Mouse (Mus musculus) intestine, embryonic 16.5 days (tissue): Measurements from ENCODE around the gene Efcab3. TPM values are rescaled to one million over a fixed set of nuclear protein-coding genes. Genes with fewer than 3 reads are reported as not detected.

Source experiments
- ATAC-seq: fragments of 200-750 bp; cut with Nextera tagmentation; 2 replicates; pipeline ENCODE4 v1.8.0; 2017; ENCODE audit warnings: moderate TSS enrichment, moderate library complexity
- H3K27ac ChIP-seq: fragments of 300-500 bp; sonication (generic); 2 replicates; pipeline ENCODE4 v1.5.1; 2014; ENCODE audit warnings: mild to moderate bottlenecking, low read length
- H3K27me3 ChIP-seq: fragments of 300-500 bp; sonication (generic); replicated peaks from 2 replicates; pipeline ENCODE4 v1.6.1; 2014; ENCODE audit warnings: low read length, control low read depth, mixed read lengths; ENCODE audit not compliant: control insufficient read depth, insufficient read depth
- H3K36me3 ChIP-seq: fragments of 300-500 bp; sonication (generic); 2 replicates; pipeline ENCODE4 v1.6.1; 2014; ENCODE audit warnings: low read length, control low read depth; ENCODE audit not compliant: control insufficient read depth, insufficient read depth
- H3K4me1 ChIP-seq: fragments of 300-500 bp; sonication (generic); 2 replicates; pipeline ENCODE4 v1.6.1; 2014; ENCODE audit warnings: low read length, control low read depth, mixed read lengths; ENCODE audit not compliant: control insufficient read depth, insufficient read depth
- H3K4me2 ChIP-seq: fragments of 300-500 bp; sonication (generic); 2 replicates; pipeline ENCODE4 v1.6.1; 2014; ENCODE audit warnings: low read depth, low read length, control low read depth
- H3K4me3 ChIP-seq: fragments of 300-500 bp; sonication (generic); 2 replicates; pipeline ENCODE4 v1.5.1; 2014; ENCODE audit warnings: mild to moderate bottlenecking, low read length
- H3K9ac ChIP-seq: fragments of 300-500 bp; sonication (generic); 2 replicates; pipeline ENCODE4 v1.6.1; 2014; ENCODE audit warnings: low read depth, low read length
- H3K9me3 ChIP-seq: fragments of 300-500 bp; sonication (generic); 2 replicates; pipeline ENCODE4 v1.6.1; 2016; ENCODE audit warnings: low read length, control low read depth; ENCODE audit not compliant: control insufficient read depth
- WGBS: fragments of 180-500 bp; shearing (Covaris S2); extraction: QIAGEN DNeasy Blood & Tissue Kit; methylation state at CpG from one replicate; pipeline ENCODE4 v1.1.7; 2014; 5-methylcytosine and 5-hydroxymethylcytosine counted together
- polyA plus RNA-seq: library from polyadenylated mRNA; unstranded; fragments of >200 nt; fragmentation: Nextera tagmentation; extraction: Ambion mirVana; gene quantifications from 2 replicates; pipeline ENCODE4 v1.2.1, GENCODE M21; 2015

Efcab3 gene
- polyA plus RNA-seq, 1 experiment from 2014 or later, result 0.59 TPM

DNA sequence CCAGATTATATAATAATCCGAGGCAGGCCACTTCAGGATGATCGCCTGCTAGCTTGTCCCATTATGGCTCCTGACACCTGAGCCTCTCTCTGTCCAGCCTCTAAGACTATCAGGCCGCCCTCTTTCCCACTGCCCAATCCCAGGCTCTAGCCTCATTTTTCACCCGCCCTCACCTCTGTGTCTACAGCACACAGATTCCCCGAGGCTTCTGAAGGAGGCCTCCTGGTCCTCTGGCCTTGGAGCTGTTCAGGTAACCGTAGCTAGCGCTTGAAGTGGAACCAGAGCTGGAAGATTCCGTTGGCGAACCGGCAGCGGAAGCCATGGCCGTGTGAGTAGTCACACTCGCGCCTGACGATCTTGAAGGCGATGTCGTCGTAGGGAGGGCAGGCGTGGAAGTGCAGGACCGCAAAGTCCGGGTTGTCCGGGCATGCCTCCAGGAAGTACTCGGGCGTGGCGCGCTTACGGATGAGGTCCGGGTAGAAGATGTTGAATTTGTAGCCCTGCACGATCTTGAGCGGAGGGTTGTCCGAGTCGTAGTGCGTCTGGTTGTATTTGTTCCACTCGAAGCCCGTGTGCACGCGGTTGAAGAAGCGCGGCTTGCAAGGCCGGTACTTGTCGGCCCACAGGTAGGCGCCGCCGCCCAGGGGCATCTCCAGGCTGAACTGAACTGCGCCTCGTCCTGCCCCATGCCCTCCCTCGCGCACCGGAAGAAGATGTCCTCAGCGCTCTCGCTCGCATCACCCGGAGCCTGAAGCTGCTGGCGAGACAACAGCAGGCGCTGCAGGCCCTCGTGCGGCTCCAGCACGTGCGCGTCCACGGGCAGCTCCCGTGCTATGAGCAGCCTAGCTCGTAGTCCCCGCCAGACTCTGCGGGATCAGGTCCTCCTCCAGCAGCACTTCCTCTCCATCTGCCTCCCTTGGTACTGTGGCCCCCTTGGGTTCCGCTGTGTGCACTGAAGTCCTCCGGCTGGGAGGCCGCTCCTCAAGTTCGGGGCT is 101.4 kb downstream of the Efcab3 start:
- no peak overlapping the region for H3K9ac ChIP-seq
- no peak overlapping the region for H3K4me3 ChIP-seq
- H3K4me2 ChIP-seq, result no peak overlapping the region
- no peaks in the 10 kb centered on the region for H3K27me3 ChIP-seq
- 79% methylated on average over 69 of the region's 69 CpGs for WGBS
- H3K27ac ChIP-seq, result no peak overlapping the region
- no peak for ATAC-seq
- no peaks in the 10 kb centered on the region for H3K4me1 ChIP-seq
- no peaks in the 10 kb centered on the region for H3K36me3 ChIP-seq
- H3K9me3 ChIP-seq, result peaks cover 15% of the 10 kb centered on the region; the same call in 1 of the 2 replicates

DNA sequence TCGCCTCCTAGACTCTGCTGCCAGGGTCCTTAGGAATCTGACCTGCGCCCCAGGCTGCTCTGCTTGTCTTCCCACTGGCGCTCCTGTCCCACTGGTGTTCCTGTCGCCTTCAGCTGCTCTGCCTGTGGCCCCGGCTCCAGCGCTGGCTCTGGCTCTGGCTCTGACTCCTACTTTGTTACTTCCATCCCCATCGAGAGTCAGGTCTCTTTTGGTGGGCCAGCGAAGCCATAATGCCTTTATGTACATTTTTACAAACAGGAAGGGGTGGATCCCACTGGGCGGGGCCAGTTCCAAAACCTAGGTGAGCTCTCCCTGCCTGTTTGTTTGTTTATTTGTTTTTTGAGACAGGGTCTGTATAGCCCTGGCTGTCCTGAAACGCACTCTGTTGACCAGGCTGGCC is 103.4 kb downstream of the Efcab3 start:
- 89% methylated on average over 10 of the region's 10 CpGs for WGBS
- Histone ChIP-seq H3K36me3 (no peaks in the 10 kb centered on the region), H3K27me3 (no peaks in the 10 kb centered on the region), H3K4me2 (no peak overlapping the region), H3K9ac (no peak overlapping the region), H3K4me3 (no peak overlapping the region), H3K9me3 (peaks cover 15% of the 10 kb centered on the region; the same call in 1 of the 2 replicates), H3K4me1 (no peaks in the 10 kb centered on the region), H3K27ac (no peak overlapping the region)
- ATAC-seq, result no peak

Other genes starting within 250 kb of the Efcab3 start
- 31.3 and 34.2 TPM in 2 replicates for gene Mettl2, start 62.8 kb downstream of the Efcab3 start, polyA plus RNA-seq
- not detected in 2 replicates for gene Gm10842, start 83.3 kb downstream of the Efcab3 start, polyA plus RNA-seq
- 8.4 and 9.3 TPM in 2 replicates for gene Tlk2, start 115.2 kb downstream of the Efcab3 start, polyA plus RNA-seq
- 6.8 and 6.9 TPM in 2 replicates for gene Mrc2, start 229.1 kb downstream of the Efcab3 start, polyA plus RNA-seq